Mouse (Mus musculus): Measurements from ENCODE around the gene Tceal1. TPM values are rescaled to one million over a fixed set of nuclear protein-coding genes. Genes with fewer than 3 reads are reported as not detected.

The Tceal1 gene
- polyA plus RNA-seq (2012; fragmentation: generic; extraction: Trizol) = 1 to 10 TPM in 1 of 2 experiments, under 1 TPM in 1; 0.09 to 1.4 TPM

DNA sequence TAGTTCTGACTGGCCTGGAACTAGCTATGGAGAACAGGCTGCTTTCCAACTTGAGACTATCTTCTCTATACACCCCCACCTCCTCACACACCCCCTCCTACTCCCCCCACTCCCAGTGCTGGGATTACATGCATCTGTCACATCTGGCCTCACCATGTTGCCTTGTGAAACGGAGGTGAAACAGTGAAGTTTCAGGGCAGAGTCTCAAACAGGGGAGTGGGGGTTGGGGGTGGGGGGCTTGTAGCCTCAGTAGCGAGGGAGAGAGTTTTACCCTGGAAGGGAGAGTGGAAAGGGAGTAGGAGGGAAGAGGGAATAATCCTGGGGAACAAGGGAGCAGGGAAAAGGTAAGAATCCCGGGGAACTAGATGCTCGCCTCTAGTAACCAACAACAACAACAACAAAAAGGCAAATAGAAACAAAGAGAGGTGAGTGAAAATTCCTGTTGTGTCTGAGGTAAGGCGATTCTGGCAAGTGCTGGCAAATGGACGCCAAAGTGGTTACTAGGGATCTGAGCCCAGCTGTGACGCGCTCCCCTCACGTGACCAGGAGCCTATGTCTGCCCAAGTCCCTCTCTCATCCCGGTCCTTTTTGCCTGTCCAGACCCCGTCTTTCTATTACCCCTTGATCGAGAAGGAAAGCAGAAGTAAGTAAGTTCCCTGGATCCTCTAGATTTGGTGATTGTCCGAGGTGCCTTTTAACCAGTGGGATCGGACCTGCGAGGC lies at the start of gene Tceal1:
Gene Tceal1 (plus strand): TSS at position 537 of the 722 bp plus-strand sequence.

DNA sequence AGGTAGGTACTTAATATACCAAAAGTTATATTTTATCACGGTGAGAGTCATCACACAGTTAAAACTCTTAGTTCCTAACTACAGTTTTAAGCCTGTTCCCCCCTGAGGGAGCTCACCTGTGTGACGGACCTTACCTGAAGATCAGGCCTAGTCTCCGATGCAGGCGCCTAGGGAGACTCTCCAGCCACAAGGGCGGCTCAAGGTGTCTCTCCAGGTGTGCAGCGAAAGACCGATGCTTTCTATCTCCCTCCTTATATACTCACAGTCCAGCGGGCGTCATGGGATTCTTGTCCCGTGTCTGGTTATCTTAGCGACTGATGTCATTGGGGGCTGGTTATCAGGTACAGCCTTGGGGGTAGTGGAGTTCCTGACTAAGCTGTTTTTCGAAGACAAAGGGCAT lies 35.7 kb downstream of the Tceal1 start, which contains the start of gene Morf4l2:
Gene Morf4l2 (minus strand): TSS at position 232 of the 400 bp plus-strand sequence.

Other genes with a start within 250 kb of the Tceal1 start
- gene Kir3dl1, start 190.0 kb upstream of the Tceal1 start, polyA plus RNA-seq (2012; fragmentation: generic; extraction: Trizol) = not detected
- gene Kir3dl2, start 163.9 kb upstream of the Tceal1 start, polyA plus RNA-seq (2012; fragmentation: generic; extraction: Trizol) = not detected
- gene Tceal3, start 117.1 kb upstream of the Tceal1 start, polyA plus RNA-seq (2012; fragmentation: generic; extraction: Trizol) = not detected
- gene Morf4l2, start 35.7 kb downstream of the Tceal1 start, polyA plus RNA-seq (2012; fragmentation: generic; extraction: Trizol) = 100 to 1,000 TPM in 1 of 2 experiments, 10 to 100 TPM in 1; 22.8 to 196 TPM
- gene Glra4, start 72.2 kb downstream of the Tceal1 start, polyA plus RNA-seq (2012; fragmentation: generic; extraction: Trizol) = not detected
- gene Plp1, start 114.7 kb downstream of the Tceal1 start, polyA plus RNA-seq (2012; fragmentation: generic; extraction: Trizol) = under 1 TPM; 0.01 to 0.58 TPM
- gene Rab9b, start 160.8 kb downstream of the Tceal1 start, polyA plus RNA-seq (2012; fragmentation: generic; extraction: Trizol) = not detected
- not detected for gene H2bfm, start 219.3 kb downstream of the Tceal1 start, polyA plus RNA-seq (2012; fragmentation: generic; extraction: Trizol)

Measured in C3H10T1/2 (cell line).